Mouse (Mus musculus) lung, embryonic 16.5 days (tissue): ENCODE measurements around the gene Plce1. TPM values are rescaled to one million over a fixed set of nuclear protein-coding genes. Genes with fewer than 3 reads are reported as not detected.

ENCODE experiments used
- ATAC-seq: fragments of 200-750 bp; cut with Nextera tagmentation; 2 replicates; pipeline ENCODE4 v1.8.0; 2017; ENCODE audit warnings: low read depth, mild to moderate bottlenecking, moderate library complexity
- H3K27ac ChIP-seq: fragments of 300-500 bp; sonication (generic); 2 replicates; pipeline ENCODE4 v1.5.1; 2014; ENCODE audit warnings: mild to moderate bottlenecking, control low read depth, low read length
- H3K27me3 ChIP-seq: fragments of 300-500 bp; sonication (generic); 2 replicates; pipeline ENCODE4 v1.6.1; 2014; ENCODE audit warnings: low read depth, low read length, mixed read lengths; ENCODE audit not compliant: control insufficient read depth, insufficient read depth
- H3K36me3 ChIP-seq: fragments of 300-500 bp; sonication (generic); 2 replicates; pipeline ENCODE4 v1.6.1; 2014; ENCODE audit warnings: low read length; ENCODE audit not compliant: control insufficient read depth, insufficient read depth
- H3K4me1 ChIP-seq: fragments of 300-500 bp; sonication (generic); replicated peaks from 2 replicates; pipeline ENCODE4 v1.6.1; 2014; ENCODE audit warnings: low read length, mixed read lengths; ENCODE audit not compliant: control insufficient read depth, insufficient read depth
- H3K4me2 ChIP-seq: fragments of 300-500 bp; sonication (generic); 2 replicates; pipeline ENCODE4 v1.6.1; 2014; ENCODE audit warnings: low read depth, low read length, control low read depth
- H3K4me3 ChIP-seq: fragments of 300-500 bp; sonication (generic); 2 replicates; pipeline ENCODE4 v1.5.1; 2014; ENCODE audit warnings: mild to moderate bottlenecking, low read length, control low read depth
- H3K9ac ChIP-seq: fragments of 300-500 bp; sonication (generic); 2 replicates; pipeline ENCODE4 v1.6.1; 2014; ENCODE audit warnings: low read length, control low read depth
- H3K9me3 ChIP-seq: fragments of 300-500 bp; sonication (generic); 2 replicates; pipeline ENCODE4 v1.6.1; 2016; ENCODE audit warnings: low read length; ENCODE audit not compliant: control insufficient read depth
- WGBS: fragments of 180-500 bp; shearing (Covaris S2); extraction: QIAGEN DNeasy Blood & Tissue Kit; methylation state at CpG from one replicate; pipeline ENCODE4 v1.1.7; 2014; 5-methylcytosine and 5-hydroxymethylcytosine counted together
- polyA plus RNA-seq: library from polyadenylated mRNA; unstranded; fragments of >200 nt; fragmentation: Nextera tagmentation; extraction: Ambion mirVana; gene quantifications from 2 replicates; pipeline ENCODE4 v1.2.1, GENCODE M21; 2015

The Plce1 gene
- polyA plus RNA-seq, 1 experiment from 2014 or later: 4.1 TPM

- H3K4me2 ChIP-seq: no peak overlapping the region
- H3K27ac ChIP-seq: no peak overlapping the region
- no peaks in the 10 kb centered on the region for H3K36me3 ChIP-seq
- no peaks in the 10 kb centered on the region for H3K4me1 ChIP-seq
- peaks cover 4% of the 10 kb centered on the region; the same call in 1 of the 2 replicates for H3K9me3 ChIP-seq
- no peak overlapping the region for H3K4me3 ChIP-seq
- H3K9ac ChIP-seq: no peak overlapping the region
- ATAC-seq: no peak
- no peaks in the 10 kb centered on the region for H3K27me3 ChIP-seq
- 77% methylated on average over 4 of the region's 4 CpGs for WGBS
Measured at GRCm38 (mm10) chr19:38460696-38461095, 20.2 kb upstream of the Plce1 start.

- H3K36me3 ChIP-seq: no peaks in the 10 kb centered on the region
- no peak overlapping the region for H3K9ac ChIP-seq
- H3K27ac ChIP-seq: no peak overlapping the region
- H3K4me1 ChIP-seq: no peaks in the 10 kb centered on the region
- no peak overlapping the region for H3K4me3 ChIP-seq
- H3K27me3 ChIP-seq: no peaks in the 10 kb centered on the region
- no peak for ATAC-seq
- H3K9me3 ChIP-seq: no peaks in the 10 kb centered on the region
- H3K4me2 ChIP-seq: no peak overlapping the region
- 61% methylated on average over 10 of the region's 10 CpGs for WGBS
Measured at GRCm38 (mm10) chr19:38470257-38470893, 10.5 kb upstream of the Plce1 start.

- no peak overlapping the region for H3K4me2 ChIP-seq
- peaks cover 6% of the 10 kb centered on the region for H3K27me3 ChIP-seq
- no peaks in the 10 kb centered on the region for H3K36me3 ChIP-seq
- H3K4me3 ChIP-seq: no peak overlapping the region
- no peak overlapping the region for H3K27ac ChIP-seq
- H3K9me3 ChIP-seq: no peaks in the 10 kb centered on the region
- H3K9ac ChIP-seq: no peak overlapping the region
- no peak for ATAC-seq
- WGBS: 32% methylated on average over 7 of the region's 7 CpGs
- peaks cover 3% of the 10 kb centered on the region for H3K4me1 ChIP-seq
Measured at GRCm38 (mm10) chr19:38475394-38475793, 5.5 kb upstream of the Plce1 start.

GRCm38 (mm10) chr19:38478286-38478685 lies 2.6 kb upstream of the Plce1 start:
- Histone ChIP-seq H3K4me2 (no peak overlapping the region), H3K27me3 (peaks cover 6% of the 10 kb centered on the region), H3K36me3 (no peaks in the 10 kb centered on the region), H3K4me3 (no peak overlapping the region), H3K9ac (no peak overlapping the region), H3K9me3 (no peaks in the 10 kb centered on the region), H3K27ac (no peak overlapping the region), H3K4me1 (peaks cover 10% of the 10 kb centered on the region)
- no peak for ATAC-seq
- WGBS: 42% methylated on average over 5 of the region's 5 CpGs

- H3K4me1 ChIP-seq: peaks cover 10% of the 10 kb centered on the region
- H3K9ac ChIP-seq: no peak overlapping the region
- peak; percentile 61 for ATAC-seq
- WGBS: 25% methylated on average over 7 of the region's 7 CpGs
- 0 out of 2 replicates have a peak overlapping the region, but pooled peaks have one; percentile 37 for H3K27ac ChIP-seq
- H3K9me3 ChIP-seq: no peaks in the 10 kb centered on the region
- H3K4me3 ChIP-seq: no peak overlapping the region
- no peaks in the 10 kb centered on the region for H3K36me3 ChIP-seq
- H3K4me2 ChIP-seq: peak overlapping the region; percentile 21; the same call in 1 of the 2 replicates
- peaks cover 6% of the 10 kb centered on the region for H3K27me3 ChIP-seq
Measured at GRCm38 (mm10) chr19:38478948-38479347, 2.0 kb upstream of the Plce1 start.

- Histone ChIP-seq H3K4me1 (peaks cover 10% of the 10 kb centered on the region), H3K4me2 (no peak overlapping the region), H3K4me3 (no peak overlapping the region), H3K9ac (no peak overlapping the region), H3K36me3 (no peaks in the 10 kb centered on the region), H3K27me3 (peaks cover 6% of the 10 kb centered on the region), H3K27ac (no peak overlapping the region), H3K9me3 (no peaks in the 10 kb centered on the region)
- ATAC-seq: no peak
- WGBS: 64% methylated on average over 5 of the region's 5 CpGs
Measured at GRCm38 (mm10) chr19:38479473-38479872, 1.4 kb upstream of the Plce1 start.

- peak overlapping the region; percentile 69 for H3K4me3 ChIP-seq
- peak overlapping the region; percentile 76; the same call in 1 of the 2 replicates for H3K9ac ChIP-seq
- H3K9me3 ChIP-seq: no peaks in the 10 kb centered on the region
- peaks cover 10% of the 10 kb centered on the region for H3K4me1 ChIP-seq
- H3K4me2 ChIP-seq: peak overlapping the region; percentile 94
- H3K27ac ChIP-seq: no peak overlapping the region
- no peak; the same call in 1 of the 2 replicates for ATAC-seq
- 11% methylated on average over 12 of the region's 12 CpGs for WGBS
- peaks cover 6% of the 10 kb centered on the region for H3K27me3 ChIP-seq
- no peaks in the 10 kb centered on the region for H3K36me3 ChIP-seq
Measured at GRCm38 (mm10) chr19:38480156-38480720, 671 bp upstream of the Plce1 start.

GRCm38 (mm10) chr19:38481906-38482305 lies 997 bp downstream of the Plce1 start:
- Histone ChIP-seq H3K4me2 (peak overlapping the region; percentile 94), H3K4me3 (peak overlapping the region; percentile 69), H3K9me3 (no peaks in the 10 kb centered on the region), H3K36me3 (no peaks in the 10 kb centered on the region), H3K9ac (no peak overlapping the region), H3K27me3 (peaks cover 6% of the 10 kb centered on the region), H3K4me1 (peaks cover 10% of the 10 kb centered on the region), H3K27ac (no peak overlapping the region)
- ATAC-seq: no peak
- WGBS: 21% methylated on average over 8 of the region's 8 CpGs

GRCm38 (mm10) chr19:38482406-38483181 lies 1.7 kb downstream of the Plce1 start:
- ATAC-seq: no peak
- Histone ChIP-seq H3K9me3 (no peaks in the 10 kb centered on the region), H3K4me1 (peaks cover 10% of the 10 kb centered on the region), H3K4me2 (peak overlapping the region; percentile 94), H3K27me3 (peaks cover 6% of the 10 kb centered on the region), H3K4me3 (peak overlapping the region; percentile 69), H3K27ac (no peak overlapping the region), H3K9ac (no peak overlapping the region), H3K36me3 (no peaks in the 10 kb centered on the region)
- WGBS: 24% methylated on average over 19 of the region's 19 CpGs
